Mouse (Mus musculus): Measurements from ENCODE around the gene Sgms2.

GRCm38 (mm10) chr3:131490143-131490908 lies 885 bp downstream of the Sgms2 start:
- TF ChIP-seq CTCF (IDR thresholded peaks at IDR 0.05; ENCODE audit: extremely low read depth, insufficient read length, insufficient replicate concordance, low read depth, low read length) (no peak), POLR2A (IDR thresholded peaks at IDR 0.05; ENCODE audit: low read depth, low read length) (no peak; the same call in none of the 2 replicates)
